Mouse (Mus musculus): ENCODE data around the gene Mfap3l.
"Not testable (repeated sequence)": the region's sequence is repeated elsewhere in the genome, so short reads cannot be mapped to it uniquely, and the experiment has no call there.

The Mfap3l gene

GRCm38 (mm10) chr8:60649081-60649480 lies 16.5 kb downstream of the Mfap3l start:
- no peak for DNase-seq (ENCODE audit: extremely low read depth, low read depth, low spot score)

- no peak for DNase-seq (ENCODE audit: extremely low read depth, low read depth, low spot score)
Measured at GRCm38 (mm10) chr8:60650119-60650518, 17.5 kb downstream of the Mfap3l start.

GRCm38 (mm10) chr8:60657425-60658113 lies 24.9 kb downstream of the Mfap3l start:
- DNase-seq (ENCODE audit: extremely low read depth, low read depth, low spot score), result no peak

- DNase-seq (ENCODE audit: extremely low read depth, low read depth, low spot score), result no peak
Measured at GRCm38 (mm10) chr8:60658114-60658500, 25.5 kb downstream of the Mfap3l start.

GRCm38 (mm10) chr8:60658686-60659085 lies 26.1 kb downstream of the Mfap3l start:
- not testable (repeated sequence) for DNase-seq (ENCODE audit: extremely low read depth, low read depth, low spot score)

GRCm38 (mm10) chr8:60659721-60660120 lies 27.1 kb downstream of the Mfap3l start:
- no peak for DNase-seq (ENCODE audit: extremely low read depth, low read depth, low spot score)

GRCm38 (mm10) chr8:60661191-60661590 lies 28.6 kb downstream of the Mfap3l start:
- no peak for DNase-seq (ENCODE audit: extremely low read depth, low read depth, low spot score)

GRCm38 (mm10) chr8:60663552-60663951 lies 30.9 kb downstream of the Mfap3l start:
- DNase-seq (ENCODE audit: extremely low read depth, low read depth, low spot score), result no peak

- DNase-seq (ENCODE audit: extremely low read depth, low read depth, low spot score), result no peak
Measured at GRCm38 (mm10) chr8:60665821-60666220, 33.2 kb downstream of the Mfap3l start.

- no peak for DNase-seq (ENCODE audit: extremely low read depth, low read depth, low spot score)
Measured at GRCm38 (mm10) chr8:60666852-60667251, 34.2 kb downstream of the Mfap3l start.

GRCm38 (mm10) chr8:60678590-60678989 lies 46.0 kb downstream of the Mfap3l start:
- DNase-seq (ENCODE audit: extremely low read depth, low read depth, low spot score), result no peak

- DNase-seq (ENCODE audit: extremely low read depth, low read depth, low spot score), result no peak
Measured at GRCm38 (mm10) chr8:60681811-60682210, 49.2 kb downstream of the Mfap3l start.

- DNase-seq (ENCODE audit: extremely low read depth, low read depth, low spot score), result no peak
Measured at GRCm38 (mm10) chr8:60682340-60682739, 49.7 kb downstream of the Mfap3l start.

- no peak for DNase-seq (ENCODE audit: extremely low read depth, low read depth, low spot score)
Measured at GRCm38 (mm10) chr8:60711516-60712086, 79.0 kb downstream of the Mfap3l start.

GRCm38 (mm10) chr8:60714724-60715123 lies 82.1 kb downstream of the Mfap3l start:
- DNase-seq (ENCODE audit: extremely low read depth, low read depth, low spot score), result no peak

- no peak for DNase-seq (ENCODE audit: extremely low read depth, low read depth, low spot score)
Measured at GRCm38 (mm10) chr8:60718692-60719091, 86.1 kb downstream of the Mfap3l start.

Measured in fat pad, adult 2 months (tissue).